ENCODE assay signal across 9 mouse cellular contexts in the genomic region with DNA sequence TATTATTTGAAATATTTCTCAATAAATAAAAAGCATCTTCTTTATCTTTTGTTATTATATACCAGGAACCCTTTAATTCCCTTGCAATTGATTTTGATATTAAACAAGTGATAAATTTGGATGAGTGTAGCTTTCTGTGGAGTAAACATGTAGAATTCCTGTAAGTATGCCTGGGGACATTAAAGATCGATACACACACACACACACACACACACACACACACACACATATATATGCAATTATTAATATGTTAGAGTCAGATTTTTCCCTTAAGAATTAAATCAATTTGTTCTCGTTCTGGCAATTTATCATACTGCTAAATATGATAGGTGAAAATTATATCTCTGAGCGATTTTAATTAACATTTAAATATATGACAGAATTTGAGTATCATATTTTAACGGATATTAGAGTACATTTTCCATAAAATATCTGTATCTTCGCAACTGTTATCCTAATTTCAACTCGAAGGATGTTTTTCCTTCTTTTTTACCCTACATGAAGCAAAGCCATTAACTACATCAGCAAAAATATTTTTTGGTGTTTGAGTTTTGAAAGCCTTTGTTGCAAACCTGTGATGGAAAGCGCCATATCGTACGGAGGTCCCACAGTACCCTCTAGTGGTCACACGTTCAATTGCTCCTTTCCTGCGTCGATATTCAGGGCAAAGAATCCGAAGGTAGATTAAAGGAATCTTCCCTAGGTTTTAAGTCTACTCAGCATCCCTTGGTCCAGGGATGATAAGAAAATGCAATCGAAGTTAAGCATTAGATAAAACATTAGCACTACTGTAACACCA.
DNase-seq lines count a peak whose midpoint lies in the region; ATAC-seq and TF ChIP-seq lines count a peak whose summit lies in the region.
"Had no signal": no experiment of that assay in that cellular context is flagged by ENCODE, and none has a peak within 500 bp of the region (broad histone marks: within the 10 kb centered on the region; RNA-seq: fewer than 3 reads in every experiment).

No protein-coding gene starts in this region.

- peak; percentile 79 for ATAC-seq in forebrain, postnatal 0 days
- ATAC-seq in midbrain, embryonic 15.5 days (replicated peaks) = peak; percentile 90

- intact Hi-C loops in heart, postnatal 14 days (cut with DNase I) = no loop called here

- WGBS in forebrain, postnatal 0 days = 15% methylated on average over 14 of the region's 14 CpGs
- 17% methylated on average over 14 of the region's 14 CpGs for WGBS in midbrain, embryonic 15.5 days

- no peaks in the 10 kb centered on the region for H3K27me3 ChIP-seq in ES-Bruce4 (ENCODE audit: control insufficient read depth, insufficient read depth, low read length, poor library complexity, severe bottlenecking)
- no peaks in the 10 kb centered on the region for H3K27me3 ChIP-seq in forebrain, postnatal 0 days (ENCODE audit: insufficient read depth, low read length)
- H3K27me3 ChIP-seq in midbrain, embryonic 15.5 days (replicated peaks) = no peaks in the 10 kb centered on the region
- H3K27me3 ChIP-seq: liver, embryonic 15.5 days had no signal

- TF ChIP-seq EP300 in ES-Bruce4 (IDR thresholded peaks at IDR 0.05; ENCODE audit: insufficient read depth, low read depth, low read length) = no peak

- no peaks in the 10 kb centered on the region for H3K9me3 ChIP-seq in ES-Bruce4 (replicated peaks; ENCODE audit: control insufficient read depth, insufficient read depth, low read length, poor library complexity, severe bottlenecking)
- H3K9me3 ChIP-seq in forebrain, postnatal 0 days (ENCODE audit: low read length) = no peaks in the 10 kb centered on the region
- H3K9me3 ChIP-seq in midbrain, embryonic 15.5 days = no peaks in the 10 kb centered on the region
- H3K9me3 ChIP-seq: liver, embryonic 15.5 days had no signal

- TF ChIP-seq CTCF in ES-Bruce4 (IDR thresholded peaks at IDR 0.05; ENCODE audit: low read depth, low read length) = peak; percentile 8
- TF ChIP-seq CTCF in forebrain, postnatal 0 days (IDR thresholded peaks at IDR 0.05; ENCODE audit: low read depth) = peak; percentile 93

- no peak overlapping the region for H3K9ac ChIP-seq in ES-Bruce4 (ENCODE audit: low read depth, poor library complexity, severe bottlenecking)
- no peak overlapping the region for H3K9ac ChIP-seq in forebrain, postnatal 0 days
- no peak overlapping the region for H3K9ac ChIP-seq in midbrain, embryonic 15.5 days
- H3K9ac ChIP-seq: liver, embryonic 15.5 days had no signal

- H3K4me1 ChIP-seq in ES-Bruce4 (ENCODE audit: control insufficient read depth, insufficient read depth, low read length) = no peaks in the 10 kb centered on the region
- H3K4me1 ChIP-seq in forebrain, postnatal 0 days (ENCODE audit: insufficient read depth) = no peaks in the 10 kb centered on the region
- H3K4me1 ChIP-seq in midbrain, embryonic 15.5 days = no peaks in the 10 kb centered on the region
- H3K4me1 ChIP-seq: liver, embryonic 15.5 days had no signal

- no peak overlapping the region for H3K27ac ChIP-seq in ES-Bruce4 (ENCODE audit: insufficient read depth, low read length)
- no peak overlapping the region for H3K27ac ChIP-seq in forebrain, postnatal 0 days (ENCODE audit: low read depth, low read length)
- H3K27ac ChIP-seq in midbrain, embryonic 15.5 days = no peak overlapping the region
- H3K27ac ChIP-seq: liver, embryonic 15.5 days had no signal

- no peak overlapping the region for H3K4me2 ChIP-seq in forebrain, postnatal 0 days (ENCODE audit: low read depth)
- H3K4me2 ChIP-seq in midbrain, embryonic 15.5 days = no peak overlapping the region
- H3K4me2 ChIP-seq: liver, embryonic 15.5 days had no signal

- no peaks in the 10 kb centered on the region for H3K36me3 ChIP-seq in ES-Bruce4 (ENCODE audit: control insufficient read depth, insufficient read depth, low read length, poor library complexity, severe bottlenecking)
- no peaks in the 10 kb centered on the region for H3K36me3 ChIP-seq in forebrain, postnatal 0 days (ENCODE audit: insufficient read depth)
- no peaks in the 10 kb centered on the region for H3K36me3 ChIP-seq in midbrain, embryonic 15.5 days (replicated peaks)
- H3K36me3 ChIP-seq: liver, embryonic 15.5 days had no signal

- TF ChIP-seq POLR2A in ES-Bruce4 (IDR thresholded peaks at IDR 0.05; ENCODE audit: insufficient read depth, low read length) = no peak

- peak; percentile 5 to 50 for DNase-seq in heart, postnatal 14 days
- no peak for DNase-seq in heart, adult 9 months (ENCODE audit: low spot score in 2 of 2)
- DNase-seq in cerebellum, adult 18-20 months = peak; percentile 38 to 62
- peak; percentile 88 for DNase-seq in forebrain, postnatal 0 days
- DNase-seq in layer of hippocampus, postnatal 10 days (ENCODE audit: low spot score in 2 of 2) = peak; percentile 69 to 75
- DNase-seq in natural killer cell, adult 2 months (ENCODE audit: low spot score in 2 of 2) = no peak

- H3K4me3 ChIP-seq in ES-Bruce4 (ENCODE audit: low read depth, low read length) = no peak overlapping the region
- H3K4me3 ChIP-seq in forebrain, postnatal 0 days (ENCODE audit: low read depth, low read length) = no peak overlapping the region
- H3K4me3 ChIP-seq in midbrain, embryonic 15.5 days = no peak overlapping the region
- H3K4me3 ChIP-seq: liver, embryonic 15.5 days had no signal

Comparison
In these comparisons a context has a peak if more than half of its experiments do, and no peak if none do; other contexts are left out.
1. DNase-seq: peak in heart, postnatal 14 days (2 of 2), cerebellum, adult 18-20 months (2 of 2), forebrain, postnatal 0 days (single experiment) and layer of hippocampus, postnatal 10 days (2 of 2); none in heart, adult 9 months (0 of 2) and natural killer cell, adult 2 months (0 of 2).